Mouse (Mus musculus) megakaryocyte-erythroid progenitor cell, adult 5-6 weeks (primary cell): ENCODE measurements around the gene Slc13a4. TPM values are rescaled to one million over a fixed set of nuclear protein-coding genes. Genes with fewer than 3 reads are reported as not detected.

Experiments used
- ATAC-seq: replicated peaks from 2 replicates; pipeline ENCODE4 v1.8.0; 2016; ENCODE audit warnings: mild to moderate bottlenecking, inconsistent platforms; ENCODE audit not compliant: severe bottlenecking, poor library complexity, low FRiP score, low TSS enrichment
- total RNA-seq, 2 experiments: library from RNA; stranded (forward) in 1 of 2; stranded (reverse) in 1 of 2; fragments of 200-1000, 215-1000 nt in 1 of 2; fragments of >200 nt in 1 of 2; fragmentation: Nextera tagmentation in 1 of 2; gene quantifications; 2 replicates each; pipeline ENCODE4 v1.2.3; 2014 to 2017

Slc13a4 gene
- total RNA-seq, 2 experiments from 2014 or later, result not detected

DNA sequence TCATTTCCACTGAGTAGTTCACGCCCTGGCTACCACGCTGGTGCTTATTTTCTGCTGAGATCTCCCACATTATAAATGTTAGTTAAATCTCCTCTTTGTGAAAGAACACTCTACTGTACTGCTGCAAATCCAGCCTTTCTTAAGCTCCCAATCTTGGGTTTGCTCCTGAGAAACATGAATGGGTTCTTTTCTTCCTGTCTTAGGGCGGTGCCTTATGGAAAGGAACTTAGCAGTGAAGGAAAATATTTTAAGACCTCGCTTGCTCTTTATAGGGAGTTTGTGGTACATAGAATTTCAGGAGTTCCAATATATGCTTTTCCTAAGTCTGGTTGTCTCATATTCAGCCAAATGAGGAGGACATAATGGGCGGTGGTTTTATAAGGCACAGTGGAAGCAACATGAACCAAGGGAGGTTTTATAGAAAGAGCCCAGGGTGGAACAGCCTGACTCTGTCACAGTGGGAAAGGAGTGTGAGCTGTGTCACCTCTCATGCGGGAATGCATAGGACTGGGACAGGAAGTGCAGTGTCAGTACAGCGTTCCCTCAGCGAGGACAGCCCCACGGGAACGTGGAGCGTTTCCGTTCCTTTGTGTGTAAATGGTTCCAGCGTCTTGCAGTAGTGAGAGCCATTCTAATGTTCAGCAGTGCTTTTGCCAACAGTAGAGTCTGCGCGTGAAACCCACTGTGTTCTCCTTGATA, 42.2 kb downstream of the Slc13a4 start:
- no peak for ATAC-seq

DNA sequence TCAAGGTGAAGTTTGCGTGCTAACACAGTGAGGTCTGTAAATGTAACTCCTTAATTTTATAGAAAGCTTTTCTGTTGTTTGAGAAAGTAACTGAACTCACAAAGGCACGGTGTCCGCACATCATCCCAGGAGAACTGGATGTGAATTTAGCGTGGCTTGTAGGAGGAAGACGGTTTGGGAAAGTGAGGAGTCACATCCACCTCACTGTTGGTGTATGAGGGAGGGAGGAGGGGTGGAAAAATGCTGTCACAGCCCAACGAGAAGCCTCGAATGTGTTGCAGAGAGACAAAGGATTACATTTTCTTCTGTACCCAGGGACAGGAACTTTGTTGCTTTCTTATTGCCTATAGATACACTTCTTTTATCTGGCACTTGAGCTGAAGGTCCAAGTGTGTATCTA, 47.4 kb downstream of the Slc13a4 start:
- ATAC-seq, result no peak

DNA sequence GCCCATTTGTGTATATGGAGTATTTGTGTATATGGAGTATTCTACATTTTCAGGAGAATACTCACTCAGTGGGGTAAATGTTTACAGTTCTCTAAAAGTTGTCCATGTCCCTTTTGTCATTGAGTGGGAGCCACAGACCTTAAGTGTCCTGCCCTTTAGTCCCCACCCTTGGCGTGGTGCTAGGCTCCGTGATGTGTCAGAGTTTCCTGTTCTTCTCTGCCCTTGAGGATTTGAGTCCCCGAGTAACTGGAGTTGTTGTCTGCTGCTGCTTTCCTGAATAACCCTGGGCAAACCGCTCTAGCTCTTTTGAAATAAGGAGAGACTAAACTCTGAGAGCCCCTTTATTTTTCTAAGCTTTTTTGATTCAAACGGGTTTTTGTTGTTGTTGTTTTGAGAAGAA, 48.4 kb downstream of the Slc13a4 start:
- ATAC-seq, result no peak

DNA sequence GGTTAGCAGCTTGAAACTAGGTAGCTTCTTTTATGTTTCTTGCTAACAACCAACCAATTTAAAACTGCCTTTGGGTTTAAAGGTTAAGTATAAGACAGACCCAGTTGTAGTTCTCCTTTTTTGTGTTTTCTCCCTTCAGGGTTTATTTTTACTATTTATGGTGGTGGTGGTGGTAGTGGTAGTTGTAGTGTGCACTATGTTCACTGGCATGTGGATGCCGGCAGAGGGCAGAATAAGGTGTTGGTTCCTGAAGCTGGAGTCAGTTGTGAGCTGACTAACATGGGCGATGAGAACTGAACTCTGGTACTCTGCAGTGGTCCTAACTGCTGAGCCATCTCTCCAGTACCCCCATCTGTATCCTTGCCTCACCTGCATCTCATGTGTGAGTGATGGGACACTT, 49.0 kb downstream of the Slc13a4 start:
- no peak for ATAC-seq

DNA sequence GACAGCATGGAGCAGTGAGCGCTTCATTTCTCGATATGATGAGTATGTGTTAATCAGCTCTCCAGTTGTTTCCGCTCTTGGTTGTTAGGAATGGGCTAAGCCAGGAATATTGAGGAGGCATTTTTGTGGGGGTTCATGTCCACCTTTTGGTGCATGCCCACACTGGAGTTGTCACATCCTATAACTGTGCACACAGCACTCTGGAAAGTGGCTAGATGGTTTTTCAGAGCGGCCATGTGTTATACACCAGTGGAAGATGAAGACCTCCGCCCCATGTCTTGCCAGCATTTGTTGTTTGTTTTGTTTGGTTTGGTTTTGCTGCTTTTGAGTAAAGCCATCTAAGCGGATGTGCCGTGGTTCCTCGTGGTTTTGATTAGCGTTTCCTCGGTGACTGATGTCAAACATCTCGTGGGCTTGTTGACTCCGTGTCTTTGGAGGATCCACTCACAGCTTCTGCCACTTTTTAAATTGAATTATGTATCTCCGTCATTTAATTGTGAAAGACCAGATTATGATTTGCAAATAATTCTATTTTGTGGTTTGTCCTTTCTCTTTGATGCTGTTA, 50.2 kb downstream of the Slc13a4 start:
- no peak for ATAC-seq

DNA sequence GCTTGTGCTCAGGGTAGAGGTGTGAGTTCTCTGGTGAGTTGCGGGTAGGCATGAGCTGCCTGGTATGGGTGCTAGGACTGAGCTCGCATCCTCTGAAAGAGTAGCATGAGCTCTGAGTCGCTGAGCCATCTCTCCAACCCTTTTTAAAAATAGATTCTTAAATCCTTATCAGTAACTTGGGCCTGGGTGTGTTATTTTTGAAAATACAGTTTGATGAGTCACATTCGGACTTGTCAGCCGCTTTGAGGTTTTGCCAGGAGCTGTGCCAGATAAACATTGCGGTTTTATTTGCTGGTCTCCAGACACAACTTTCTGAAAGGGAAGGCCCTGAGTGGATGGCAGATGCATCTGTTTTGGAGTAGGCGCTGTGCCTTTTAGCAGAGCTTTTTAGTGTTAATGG, 51.2 kb downstream of the Slc13a4 start:
- ATAC-seq, result peak; percentile 69

DNA sequence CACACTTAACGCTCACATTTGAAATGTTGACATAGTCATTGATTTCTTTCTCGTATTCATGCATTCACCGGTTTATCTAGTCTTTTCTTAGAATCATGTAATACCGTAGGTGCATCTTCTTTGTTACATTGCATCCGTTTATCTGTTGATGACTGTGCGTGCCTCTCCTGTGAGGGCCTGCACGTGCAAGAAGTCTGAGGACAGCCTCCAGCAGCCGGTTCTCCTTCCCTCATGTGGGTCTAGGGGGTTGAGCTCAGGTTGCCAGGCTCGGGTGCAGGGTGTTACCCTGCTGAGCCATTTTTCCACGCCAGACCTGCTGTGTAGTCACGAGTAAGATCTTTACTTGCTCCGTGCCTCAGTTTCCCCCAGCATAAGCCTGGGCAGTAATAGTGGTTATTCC, 52.9 kb downstream of the Slc13a4 start:
- ATAC-seq, result no peak

DNA sequence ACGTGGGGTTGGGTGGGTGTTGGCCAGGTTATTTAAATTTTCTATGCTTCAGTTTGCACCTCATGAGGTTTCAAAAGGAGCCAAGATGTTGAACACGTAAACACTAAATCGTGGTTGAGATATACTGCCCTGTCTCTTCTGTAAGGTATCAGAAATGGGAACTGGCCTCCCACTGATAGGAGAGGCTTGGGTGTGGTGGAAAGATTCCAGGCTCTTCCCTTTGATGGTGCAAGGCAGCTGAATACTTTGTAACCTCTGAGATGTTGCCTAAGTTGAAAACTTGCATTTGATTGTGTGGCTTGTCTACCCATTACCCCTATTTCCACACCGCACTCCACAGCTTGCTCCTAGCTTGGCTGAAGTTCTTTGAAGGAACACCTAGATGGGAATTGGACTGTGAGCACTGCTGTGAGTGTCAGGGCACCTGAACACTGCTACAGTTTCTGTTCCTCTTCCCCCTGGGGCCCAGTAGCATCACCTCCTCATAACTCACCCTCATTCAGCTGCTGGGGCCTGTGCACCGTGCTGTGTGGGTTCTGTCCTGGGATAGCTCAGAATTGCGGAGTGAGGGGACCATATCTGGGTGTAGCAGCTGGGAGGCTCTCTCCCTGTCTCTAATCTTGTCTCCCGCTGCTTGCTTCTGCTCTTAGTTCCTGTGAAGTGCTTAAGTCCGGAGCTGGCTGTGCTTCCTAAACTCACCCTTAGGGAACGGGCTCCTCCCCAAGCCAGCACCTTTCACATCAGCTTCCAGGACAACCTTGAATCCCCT, 53.6 kb downstream of the Slc13a4 start:
- peak; percentile 60 for ATAC-seq

DNA sequence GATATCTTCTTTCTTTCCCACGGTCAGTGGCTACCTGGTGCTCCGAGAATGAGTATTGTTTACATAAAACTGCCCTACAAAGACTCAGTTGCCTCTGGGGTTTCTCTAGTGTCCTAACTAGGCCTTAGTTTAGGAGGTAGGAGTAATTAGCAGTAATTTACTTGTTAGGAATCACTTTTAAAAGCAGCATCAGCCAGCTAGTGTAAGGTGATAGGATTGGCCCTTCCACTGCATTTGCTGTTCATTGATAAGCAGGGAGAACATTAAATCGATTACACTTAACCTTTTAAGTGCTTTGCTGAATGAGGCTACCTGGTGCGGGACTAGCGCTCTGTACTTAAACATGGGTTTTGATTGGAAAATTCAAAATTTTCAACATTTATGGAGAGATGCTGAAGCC, 54.5 kb downstream of the Slc13a4 start:
- no peak for ATAC-seq

DNA sequence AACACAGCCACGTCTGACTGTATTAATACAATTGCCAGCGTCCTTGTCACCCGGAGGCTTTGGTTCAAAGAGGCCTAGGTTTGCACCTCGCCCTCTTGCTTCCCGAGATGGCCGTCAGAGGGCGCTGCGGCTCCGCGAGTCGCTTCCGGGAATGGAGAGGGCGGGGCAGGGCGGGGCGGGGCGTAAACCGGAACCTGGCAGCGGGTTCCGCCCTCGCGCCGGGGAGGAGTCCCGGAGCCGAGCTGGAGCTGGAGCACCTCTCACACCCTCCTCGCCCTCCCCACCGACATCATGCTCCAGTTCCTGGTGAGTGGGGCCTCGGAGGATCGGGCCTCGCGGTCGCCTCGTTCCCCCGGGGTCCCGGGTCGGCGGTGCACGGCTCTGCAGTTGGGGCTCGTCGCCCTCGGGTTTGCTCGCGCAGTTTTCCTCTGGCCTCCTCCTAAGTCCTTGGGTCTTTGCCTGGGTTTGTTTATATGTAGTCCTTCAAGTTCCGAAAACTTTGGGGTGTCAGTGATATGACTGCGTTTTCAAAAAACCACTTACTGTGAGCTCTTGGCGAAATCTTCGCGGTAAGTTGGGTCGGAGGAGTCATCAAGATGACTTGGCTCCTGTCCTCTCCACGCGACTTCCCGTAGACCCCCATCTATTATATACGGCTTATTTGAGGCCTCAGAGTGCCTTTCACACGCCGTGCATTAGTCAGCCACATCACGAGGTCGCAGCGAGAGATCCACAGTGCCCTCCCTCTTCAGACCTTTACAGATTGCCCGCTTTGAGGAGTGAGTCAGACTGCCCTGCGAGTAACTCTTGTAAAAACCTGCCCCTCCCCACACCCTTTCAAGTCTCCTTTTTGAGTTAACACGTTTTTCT, 55.2 kb downstream of the Slc13a4 start:
- peak; percentile 71 for ATAC-seq

DNA sequence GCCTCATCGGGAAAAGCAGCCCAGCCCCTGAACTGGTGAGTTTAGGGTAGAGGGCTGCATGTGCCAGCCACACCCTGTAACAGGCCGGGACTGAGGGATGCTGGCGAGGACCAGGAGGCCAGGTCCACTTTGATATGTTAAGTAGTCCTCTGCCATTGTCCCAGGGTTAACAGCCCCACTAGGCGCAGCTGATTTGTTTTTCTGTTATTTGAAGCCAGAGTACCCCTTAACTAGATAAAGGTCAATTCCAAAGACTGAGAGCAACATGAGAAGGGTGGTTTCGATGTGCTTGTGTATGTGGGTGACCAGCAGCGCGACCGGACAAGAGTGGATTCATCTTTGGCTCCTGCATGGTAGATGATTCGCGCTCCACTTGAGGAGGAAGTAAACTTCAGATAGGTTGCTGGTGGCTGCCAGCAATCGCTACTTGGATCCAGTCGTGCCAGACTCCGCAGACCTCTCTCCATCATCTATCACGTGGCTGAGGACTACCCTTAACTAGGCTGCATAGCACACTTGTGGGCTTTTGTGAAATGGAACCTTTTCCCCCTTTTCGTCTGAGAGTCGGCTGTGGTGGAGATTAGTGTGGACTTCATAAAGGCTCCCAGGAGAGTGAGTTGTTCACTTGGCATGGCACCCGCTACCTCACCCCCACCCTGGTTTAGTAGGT, 56.0 kb downstream of the Slc13a4 start:
- no peak for ATAC-seq

DNA sequence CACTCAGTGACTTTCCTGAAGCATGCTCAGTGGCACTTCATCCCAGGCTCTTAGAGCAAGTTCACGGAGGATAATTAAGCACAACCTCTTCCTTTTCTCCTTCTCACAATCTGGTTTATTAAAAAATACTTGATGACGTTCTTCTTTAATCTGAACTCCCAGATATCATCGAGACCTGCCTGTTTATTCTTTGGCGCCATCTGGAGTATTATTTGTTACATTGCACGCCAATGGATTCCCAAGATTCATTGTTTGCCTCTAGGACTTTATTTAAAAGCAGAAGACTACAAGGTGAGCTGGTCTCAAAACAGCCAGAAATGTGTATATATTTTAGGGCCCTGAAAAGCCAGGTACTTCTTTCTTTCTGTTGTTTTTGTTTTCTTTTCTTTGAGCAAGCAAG, 62.8 kb downstream of the Slc13a4 start:
- peak; percentile 50 for ATAC-seq

DNA sequence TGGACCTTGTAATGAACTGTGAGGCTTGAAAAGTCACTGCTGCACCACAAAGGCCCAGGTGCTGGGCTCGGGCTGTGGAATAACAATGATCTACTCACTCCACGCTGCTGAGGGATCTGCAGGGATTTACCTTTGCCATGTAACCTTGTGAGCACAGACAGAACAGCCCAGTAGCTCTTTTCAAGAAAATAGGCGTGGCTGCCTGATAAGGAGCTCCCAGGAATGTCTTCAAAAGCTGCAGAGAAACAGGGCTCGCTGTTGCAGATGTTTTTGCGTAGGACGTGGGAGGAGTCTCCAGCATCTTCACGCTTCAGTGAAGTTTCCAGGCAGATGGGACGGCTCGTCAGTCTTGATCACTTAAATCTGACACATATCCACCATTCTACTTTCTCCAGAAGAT, 63.9 kb downstream of the Slc13a4 start:
- no peak for ATAC-seq

DNA sequence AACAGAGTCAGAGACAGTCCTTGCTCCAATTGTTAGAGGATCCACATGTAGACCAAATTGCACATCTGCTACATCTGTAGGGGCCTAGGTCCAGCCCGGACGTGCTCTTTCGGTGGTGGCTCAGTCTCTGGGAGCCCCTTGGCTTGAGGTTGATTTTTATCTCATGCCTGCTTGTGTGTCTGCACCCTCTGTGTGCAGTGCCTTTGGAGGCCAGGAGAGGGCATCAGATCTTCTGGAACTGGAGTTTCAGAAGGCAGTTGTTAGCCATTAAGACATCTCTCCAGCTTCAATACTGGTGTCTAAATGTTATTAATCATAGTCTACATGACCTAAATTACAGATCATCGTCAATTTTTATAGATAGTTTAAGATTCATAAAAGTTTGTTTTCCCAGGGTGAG, 64.7 kb downstream of the Slc13a4 start:
- no peak for ATAC-seq

DNA sequence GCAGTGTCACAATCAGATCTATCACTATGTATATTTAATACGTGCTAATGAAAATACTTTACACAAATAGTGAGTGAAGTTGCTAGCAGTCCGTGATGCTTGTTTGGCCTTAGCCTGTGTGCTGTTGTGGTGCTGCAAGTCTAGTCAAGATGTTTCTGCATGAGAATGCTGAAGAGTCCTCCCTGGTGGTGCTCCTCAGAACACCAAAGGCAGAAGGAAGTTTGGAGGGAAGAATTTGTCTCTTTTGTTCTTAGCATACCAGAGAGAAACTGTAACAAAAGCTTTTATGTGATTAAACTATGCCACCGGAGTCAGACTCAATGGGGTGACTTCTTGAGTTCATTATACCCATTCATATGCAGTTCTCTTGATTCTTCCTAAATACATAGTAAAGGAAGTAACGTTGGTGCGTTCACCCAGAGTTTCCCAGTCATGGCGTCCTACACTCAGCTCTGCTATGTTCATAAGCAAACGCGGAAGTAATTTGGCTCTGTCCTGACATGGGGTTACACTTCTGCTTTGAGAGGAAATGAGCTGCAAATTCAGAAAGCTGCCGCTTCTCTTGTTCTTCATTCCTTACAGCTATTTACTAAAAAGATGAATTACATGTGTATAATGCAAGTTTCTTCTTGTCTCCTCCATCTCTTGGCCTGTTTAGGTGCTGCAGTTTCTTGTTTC, 71.7 kb downstream of the Slc13a4 start:
- ATAC-seq, result no peak

DNA sequence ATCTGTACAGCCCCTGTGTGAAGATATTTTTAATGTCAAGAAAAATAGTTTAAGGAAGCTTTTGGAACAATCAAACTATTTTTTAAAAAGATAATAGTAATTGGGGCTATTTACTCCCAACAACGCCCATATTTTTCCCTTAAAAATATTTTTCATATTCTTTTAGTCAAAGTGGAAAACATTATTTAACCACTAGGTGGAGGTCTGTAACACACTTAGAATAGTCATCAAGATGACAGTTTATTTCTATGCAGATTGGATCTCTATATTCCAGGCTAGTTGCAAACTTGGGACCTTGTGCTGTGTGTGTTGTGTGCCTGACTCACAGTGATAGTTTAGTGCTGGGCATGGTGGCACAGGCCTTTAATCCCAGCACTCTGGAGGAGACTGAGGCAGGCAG, 78.5 kb downstream of the Slc13a4 start:
- no peak for ATAC-seq

DNA sequence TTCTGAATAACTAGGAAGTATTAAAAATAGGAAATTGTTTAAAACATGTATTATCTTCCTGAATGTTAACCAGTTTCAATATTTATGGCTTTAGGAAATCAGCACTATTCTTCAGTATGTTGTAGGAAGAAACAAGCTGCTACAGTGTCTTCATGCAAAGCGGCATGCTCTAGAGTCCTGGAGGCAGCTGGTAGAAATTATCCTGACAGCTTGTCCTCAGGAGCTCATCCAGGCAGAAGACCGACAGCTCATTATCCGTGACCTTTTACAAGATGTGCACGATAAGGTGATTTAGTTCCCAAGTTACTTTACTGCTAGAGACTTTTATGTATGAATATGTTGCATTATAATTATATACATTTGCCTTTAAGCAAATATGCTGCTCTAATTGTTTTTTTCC, 82.2 kb downstream of the Slc13a4 start:
- ATAC-seq, result no peak
